Mouse (Mus musculus): ENCODE results near the gene Cavin1.

- no peak for TF ChIP-seq CTCF (IDR thresholded peaks at IDR 0.05)
- no peak for TF ChIP-seq EP300 (IDR thresholded peaks at IDR 0.05)
Measured at GRCm38 (mm10) chr11:100969189-100969743, 1.4 kb downstream of the Cavin1 start.
